Mouse (Mus musculus) hindbrain, embryonic 16.5 days (tissue): ENCODE measurements around the gene Rptor. TPM values are rescaled to one million over a fixed set of nuclear protein-coding genes. Genes with fewer than 3 reads are reported as not detected.

ENCODE experiments used
- ATAC-seq: fragments of 200-750 bp; cut with Nextera tagmentation; 2 replicates; pipeline ENCODE4 v1.8.0; 2017; ENCODE audit warnings: moderate TSS enrichment, moderate library complexity
- H3K27ac ChIP-seq: fragments of 300-500 bp; sonication (generic); 2 replicates; pipeline ENCODE4 v1.5.1; 2014; ENCODE audit warnings: low read depth, mild to moderate bottlenecking, control low read depth, low read length, moderate library complexity
- H3K27me3 ChIP-seq: fragments of 300-500 bp; sonication (generic); replicated peaks from 2 replicates; pipeline ENCODE4 v1.6.1; 2014; ENCODE audit warnings: low read length; ENCODE audit not compliant: control insufficient read depth, insufficient read depth
- H3K36me3 ChIP-seq: fragments of 300-500 bp; sonication (generic); 2 replicates; pipeline ENCODE4 v1.6.1; 2014; ENCODE audit warnings: mild to moderate bottlenecking, low read length, moderate library complexity, mixed read lengths; ENCODE audit not compliant: control insufficient read depth, insufficient read depth
- H3K4me1 ChIP-seq: fragments of 300-500 bp; sonication (generic); 2 replicates; pipeline ENCODE4 v1.6.1; 2014; ENCODE audit warnings: low read depth, low read length; ENCODE audit not compliant: control insufficient read depth, insufficient read depth
- H3K4me2 ChIP-seq: fragments of 300-500 bp; sonication (generic); 2 replicates; pipeline ENCODE4 v1.6.1; 2014; ENCODE audit warnings: mild to moderate bottlenecking, low read length, control low read depth, moderate library complexity
- H3K4me3 ChIP-seq: fragments of 300-500 bp; sonication (generic); 2 replicates; pipeline ENCODE4 v1.5.1; 2014; ENCODE audit warnings: mild to moderate bottlenecking, low read length, control low read depth, moderate library complexity
- H3K9ac ChIP-seq: fragments of 300-500 bp; sonication (generic); 2 replicates; pipeline ENCODE4 v1.6.1; 2014; ENCODE audit warnings: low read depth, mild to moderate bottlenecking, control low read depth, low read length, moderate library complexity
- H3K9me3 ChIP-seq: fragments of 300-500 bp; sonication (generic); 2 replicates; pipeline ENCODE4 v1.6.1; 2014; ENCODE audit warnings: mild to moderate bottlenecking, low read length, moderate library complexity; ENCODE audit not compliant: control insufficient read depth
- WGBS: fragments of 180-500 bp; shearing (Covaris S2); extraction: QIAGEN DNeasy Blood & Tissue Kit; methylation state at CpG from one replicate; pipeline ENCODE4 v1.1.7; 2014; 5-methylcytosine and 5-hydroxymethylcytosine counted together
- polyA plus RNA-seq: library from polyadenylated mRNA; unstranded; fragments of >200 nt; fragmentation: Nextera tagmentation; extraction: Ambion mirVana; gene quantifications from 2 replicates; pipeline ENCODE4 v1.2.1, GENCODE M21; 2015

The Rptor gene
- polyA plus RNA-seq, 1 experiment from 2014 or later: 8.5 TPM

DNA sequence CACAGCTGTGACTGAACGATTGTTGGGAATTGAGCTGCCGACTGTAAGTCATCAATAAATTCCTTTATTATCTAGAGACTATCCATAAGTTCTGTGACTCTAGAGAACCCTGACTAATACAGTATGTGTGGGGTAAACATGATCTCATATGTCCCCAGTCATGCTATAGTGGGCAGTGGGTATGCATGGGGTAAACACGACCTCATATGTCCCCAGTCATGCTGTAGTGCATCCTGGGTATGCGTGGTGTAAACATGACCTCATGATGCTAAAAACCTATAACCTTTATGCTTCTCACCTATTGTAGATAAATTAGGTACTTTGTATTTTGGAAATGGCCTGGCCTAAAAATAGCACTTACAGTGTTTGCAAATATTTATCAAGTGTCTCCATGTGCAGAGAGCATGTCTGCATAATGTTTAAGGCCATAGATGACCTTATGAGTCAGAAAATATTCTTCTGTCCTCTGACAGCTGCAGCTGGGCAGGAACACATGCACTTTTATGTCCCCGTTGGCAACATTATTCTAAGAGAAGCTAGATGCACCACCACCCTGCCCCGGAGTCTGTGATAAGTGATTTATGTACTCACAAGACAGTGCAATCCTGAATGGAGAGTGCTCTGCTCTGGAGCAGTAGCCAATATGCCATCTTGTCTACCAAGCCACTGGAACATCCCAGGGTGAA lies 102.8 kb downstream of the Rptor start:
- no peak for ATAC-seq
- H3K27me3 ChIP-seq: no peaks in the 10 kb centered on the region
- 91% methylated on average over 4 of the region's 6 CpGs for WGBS
- peaks cover 5% of the 10 kb centered on the region for H3K4me1 ChIP-seq
- no peak overlapping the region for H3K4me3 ChIP-seq
- H3K9me3 ChIP-seq: no peaks in the 10 kb centered on the region
- H3K36me3 ChIP-seq: no peaks in the 10 kb centered on the region
- no peak overlapping the region for H3K9ac ChIP-seq
- no peak overlapping the region for H3K4me2 ChIP-seq
- H3K27ac ChIP-seq: no peak overlapping the region

GRCm38 (mm10) chr11:119707259-119707658 lies 104.6 kb downstream of the Rptor start:
- 94% methylated on average over 1 of the region's 1 CpGs for WGBS
- peaks cover 5% of the 10 kb centered on the region for H3K4me1 ChIP-seq
- H3K27ac ChIP-seq: no peak overlapping the region
- H3K9ac ChIP-seq: no peak overlapping the region
- no peaks in the 10 kb centered on the region for H3K9me3 ChIP-seq
- H3K27me3 ChIP-seq: no peaks in the 10 kb centered on the region
- H3K4me3 ChIP-seq: no peak overlapping the region
- H3K36me3 ChIP-seq: no peaks in the 10 kb centered on the region
- ATAC-seq: no peak
- H3K4me2 ChIP-seq: no peak overlapping the region

DNA sequence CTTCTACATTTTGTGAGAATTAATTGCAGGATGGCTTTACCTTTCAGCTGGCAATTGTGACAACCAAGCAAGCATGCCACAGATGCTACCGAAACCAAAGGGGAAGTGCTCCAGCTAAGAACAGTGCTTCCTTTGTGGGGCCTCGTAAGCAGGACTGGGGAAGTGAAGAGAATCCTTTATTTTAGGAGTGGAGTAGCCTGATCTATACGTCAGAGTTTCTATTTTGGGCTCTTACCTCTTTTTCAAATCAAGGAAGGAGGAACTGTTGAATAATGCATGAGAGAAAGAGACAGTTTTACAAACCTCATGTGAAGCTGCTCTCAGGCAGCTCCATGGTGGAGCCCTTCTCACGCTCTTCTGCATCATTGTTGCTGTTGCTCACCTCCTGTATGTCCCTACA lies 106.5 kb downstream of the Rptor start:
- Histone ChIP-seq H3K27ac (0 out of 2 replicates have a peak overlapping the region, but pooled peaks have one; percentile 37), H3K4me2 (no peak overlapping the region), H3K9ac (no peak overlapping the region), H3K9me3 (no peaks in the 10 kb centered on the region), H3K4me3 (no peak overlapping the region), H3K36me3 (no peaks in the 10 kb centered on the region), H3K4me1 (peaks cover 5% of the 10 kb centered on the region), H3K27me3 (no peaks in the 10 kb centered on the region)
- WGBS: 34% methylated on average over 4 of the region's 4 CpGs
- ATAC-seq: peak; percentile 54; the same call in 1 of the 2 replicates

- H3K27me3 ChIP-seq: no peaks in the 10 kb centered on the region
- WGBS: 92% methylated on average over 3 of the region's 3 CpGs
- no peak overlapping the region for H3K9ac ChIP-seq
- peaks cover 8% of the 10 kb centered on the region for H3K4me1 ChIP-seq
- H3K27ac ChIP-seq: no peak overlapping the region
- ATAC-seq: no peak
- no peaks in the 10 kb centered on the region for H3K9me3 ChIP-seq
- no peak overlapping the region for H3K4me3 ChIP-seq
- H3K36me3 ChIP-seq: no peaks in the 10 kb centered on the region
- no peak overlapping the region for H3K4me2 ChIP-seq
Observed at GRCm38 (mm10) chr11:119710338-119710737, 107.6 kb downstream of the Rptor start.

DNA sequence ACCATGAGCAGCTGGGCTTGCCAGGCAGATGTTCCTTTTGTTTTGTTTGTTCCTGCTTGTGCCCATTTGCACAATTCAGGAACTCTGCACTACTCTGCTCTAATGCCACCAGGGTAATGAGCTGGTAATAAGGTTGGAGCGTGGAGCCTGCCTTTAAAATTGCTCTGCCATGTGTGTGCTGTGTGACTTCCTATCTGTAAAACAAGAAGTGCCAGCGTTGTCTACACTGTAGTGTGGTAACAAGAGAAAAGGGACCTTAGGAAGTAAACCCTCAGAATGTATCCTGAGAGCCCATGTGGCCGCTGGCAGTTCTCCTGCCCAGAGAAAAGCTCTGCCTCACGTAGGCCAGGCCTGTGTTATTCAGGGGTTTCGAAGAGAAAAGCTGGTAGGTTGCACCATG lies 108.1 kb downstream of the Rptor start:
- H3K27ac ChIP-seq: no peak overlapping the region
- H3K4me1 ChIP-seq: peaks cover 8% of the 10 kb centered on the region
- H3K27me3 ChIP-seq: no peaks in the 10 kb centered on the region
- H3K4me3 ChIP-seq: no peak overlapping the region
- H3K9ac ChIP-seq: no peak overlapping the region
- no peaks in the 10 kb centered on the region for H3K36me3 ChIP-seq
- H3K4me2 ChIP-seq: no peak overlapping the region
- H3K9me3 ChIP-seq: no peaks in the 10 kb centered on the region
- no peak for ATAC-seq
- 81% methylated on average over 5 of the region's 5 CpGs for WGBS

DNA sequence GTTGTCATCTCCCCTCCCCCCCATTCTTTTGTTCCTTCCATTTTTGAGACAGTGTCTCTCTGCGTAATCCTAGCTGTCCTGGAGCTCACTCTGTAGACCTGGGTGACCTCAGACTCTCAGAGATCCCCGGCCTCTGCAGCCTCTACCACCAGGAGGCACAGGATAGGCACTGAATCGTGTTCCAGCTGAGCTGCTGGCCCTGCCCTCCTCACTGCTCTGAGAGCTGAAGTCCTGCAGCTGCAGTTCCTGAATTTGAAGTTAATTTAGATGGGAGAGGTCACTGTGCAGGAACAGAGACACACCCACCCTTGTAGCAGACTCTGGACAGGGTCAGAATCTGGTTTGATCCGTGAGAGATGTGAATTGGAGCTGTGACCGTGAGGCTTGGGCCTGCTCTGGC lies 112.7 kb downstream of the Rptor start:
- H3K4me1 ChIP-seq: peaks cover 3% of the 10 kb centered on the region
- no peak for ATAC-seq
- H3K27ac ChIP-seq: no peak overlapping the region
- H3K9ac ChIP-seq: no peak overlapping the region
- no peaks in the 10 kb centered on the region for H3K27me3 ChIP-seq
- 43% methylated on average over 5 of the region's 5 CpGs for WGBS
- H3K4me2 ChIP-seq: no peak overlapping the region
- H3K9me3 ChIP-seq: no peaks in the 10 kb centered on the region
- no peak overlapping the region for H3K4me3 ChIP-seq
- no peaks in the 10 kb centered on the region for H3K36me3 ChIP-seq

GRCm38 (mm10) chr11:119715841-119716596 lies 113.3 kb downstream of the Rptor start:
- 92% methylated on average over 5 of the region's 5 CpGs for WGBS
- ATAC-seq: 0 out of 2 replicates have a peak, but pooled peaks have one; percentile 24

DNA sequence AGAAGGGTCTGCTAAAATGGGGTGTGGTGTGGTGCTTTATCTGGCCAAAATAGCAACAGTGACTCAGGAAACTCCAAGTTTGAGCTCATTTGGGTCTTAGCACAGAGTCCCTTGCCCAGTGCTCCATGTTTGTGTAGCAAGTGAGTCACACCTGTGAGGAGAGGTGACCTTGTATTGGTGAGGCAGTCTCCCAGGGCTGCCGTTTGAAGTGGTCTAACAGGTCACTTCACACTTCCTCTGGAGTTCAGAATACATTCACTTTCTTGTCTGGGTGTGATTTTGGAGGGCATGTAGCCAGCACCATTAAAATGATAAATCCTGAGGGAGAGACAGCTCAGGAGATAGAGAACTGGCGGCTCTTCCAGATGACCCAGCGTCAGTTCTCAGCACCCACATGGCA lies 115.4 kb downstream of the Rptor start:
- WGBS: 98% methylated on average over 3 of the region's 3 CpGs
- H3K9me3 ChIP-seq: no peaks in the 10 kb centered on the region
- H3K4me2 ChIP-seq: no peak overlapping the region
- no peaks in the 10 kb centered on the region for H3K36me3 ChIP-seq
- no peak overlapping the region for H3K27ac ChIP-seq
- no peak overlapping the region for H3K9ac ChIP-seq
- peaks cover 3% of the 10 kb centered on the region for H3K4me1 ChIP-seq
- no peak for ATAC-seq
- no peaks in the 10 kb centered on the region for H3K27me3 ChIP-seq
- H3K4me3 ChIP-seq: no peak overlapping the region

More at GRCm38 (mm10) chr11:119715841-119716596, 113.3 kb downstream of the Rptor start:
- H3K4me1 ChIP-seq: peaks cover 3% of the 10 kb centered on the region
- H3K36me3 ChIP-seq: no peaks in the 10 kb centered on the region
- no peak overlapping the region for H3K9ac ChIP-seq
- H3K4me2 ChIP-seq: no peak overlapping the region
- H3K27me3 ChIP-seq: no peaks in the 10 kb centered on the region
- no peaks in the 10 kb centered on the region for H3K9me3 ChIP-seq
- H3K4me3 ChIP-seq: no peak overlapping the region
- no peak overlapping the region for H3K27ac ChIP-seq
